8 mouse cellular contexts compared by ENCODE assay signal in the genomic region with DNA sequence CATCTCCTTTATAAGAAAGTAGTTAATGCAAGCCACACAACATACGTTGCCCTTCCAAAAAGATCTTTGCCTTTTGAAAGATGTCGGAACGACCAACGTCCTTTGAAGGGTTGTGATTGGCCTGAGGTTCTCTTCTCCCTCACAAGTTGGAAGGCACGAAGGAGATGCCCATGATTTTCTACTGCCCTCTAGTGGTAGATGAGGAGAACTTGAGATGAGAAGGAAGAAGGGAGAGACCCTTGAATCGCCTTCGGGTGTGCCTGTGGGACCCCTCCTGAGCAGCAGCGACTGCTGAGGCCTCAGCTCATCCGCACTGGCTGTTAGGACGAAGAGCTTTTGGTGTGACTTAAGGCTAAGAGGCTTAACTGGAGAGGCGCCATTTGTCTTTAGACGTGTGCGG. TPM values are rescaled to one million over a fixed set of nuclear protein-coding genes. Genes with fewer than 3 reads are reported as not detected.
DNase-seq lines count a peak whose midpoint lies in the region; ATAC-seq and TF ChIP-seq lines count a peak whose summit lies in the region.

No protein-coding gene starts in this region.

- H3K4me3 ChIP-seq in MEL (ENCODE audit: control insufficient read depth in 1 of 2, insufficient read depth in 1 of 2, low read depth in 2 of 2, low read length in 2 of 2) = peak overlapping the region; percentile 59 to 73
- no peak overlapping the region for H3K4me3 ChIP-seq in embryonic facial prominence, embryonic 11.5 days (ENCODE audit: low read depth, low read length)
- peak overlapping the region; percentile 29 for H3K4me3 ChIP-seq in liver, embryonic 11.5 days (ENCODE audit: low read depth, low read length)

- no peaks in the 10 kb centered on the region; a peak in 1 of 4 replicates for H3K4me1 ChIP-seq in MEL (ENCODE audit: control insufficient read depth in 1 of 2, insufficient read depth in 2 of 2, low read length in 2 of 2)
- no peaks in the 10 kb centered on the region for H3K4me1 ChIP-seq in embryonic facial prominence, embryonic 11.5 days (ENCODE audit: control insufficient read depth, insufficient read depth, low read length)
- H3K4me1 ChIP-seq in liver, embryonic 11.5 days (replicated peaks; ENCODE audit: control insufficient read depth, insufficient read depth, low read length) = peaks cover 4% of the 10 kb centered on the region; the same call in 1 of the 2 replicates

- TF ChIP-seq RAD21 in MEL (IDR thresholded peaks at IDR 0.05; ENCODE audit: low read depth, low read length) = peak; percentile 88

- peak; percentile 48 for DNase-seq in kidney, adult 9 months
- DNase-seq in kidney, adult 8-10 months = no peak
- peak; percentile 95 for DNase-seq in MEL (ENCODE audit: low read depth, low spot score)
- DNase-seq in embryonic facial prominence, embryonic 11.5 days (ENCODE audit: low spot score) = peak; percentile 85
- peak; percentile 21 to 34 for DNase-seq in heart, postnatal 14 days
- DNase-seq in liver, embryonic 11.5 days (ENCODE audit: low spot score) = no peak
- DNase-seq in naive thymus-derived CD4-positive, alpha-beta T cell, adult 2 months (ENCODE audit: low read depth) = peak; percentile 73
- no peak for DNase-seq in right cerebral cortex, postnatal 25 days

- H3K27me3 ChIP-seq in MEL (ENCODE audit: control insufficient read depth in 1 of 2, insufficient read depth in 2 of 2, low read length in 2 of 2) = no peaks in the 10 kb centered on the region
- H3K27me3 ChIP-seq in embryonic facial prominence, embryonic 11.5 days (ENCODE audit: control insufficient read depth, insufficient read depth, low read length) = no peaks in the 10 kb centered on the region
- H3K27me3 ChIP-seq in liver, embryonic 11.5 days (replicated peaks; ENCODE audit: control insufficient read depth, insufficient read depth, low read length) = no peaks in the 10 kb centered on the region

- H3K27ac ChIP-seq in MEL (ENCODE audit: control insufficient read depth, low read depth, low read length) = peak overlapping the region; percentile 69
- H3K27ac ChIP-seq in embryonic facial prominence, embryonic 11.5 days (replicated peaks; ENCODE audit: low read depth, low read length) = no peak overlapping the region
- H3K27ac ChIP-seq in liver, embryonic 11.5 days (ENCODE audit: low read depth, low read length) = no peak overlapping the region

- intact Hi-C loops in heart, postnatal 14 days (cut with DNase I) = no loop called here

- H3K9ac ChIP-seq in MEL (ENCODE audit: control insufficient read depth, low read depth, low read length, poor library complexity, severe bottlenecking) = peak overlapping the region; percentile 66
- 0 out of 2 replicates have a peak overlapping the region, but pooled peaks have one; percentile 4 for H3K9ac ChIP-seq in embryonic facial prominence, embryonic 11.5 days (replicated peaks; ENCODE audit: low read length)
- peak overlapping the region; percentile 41; the same call in 1 of the 2 replicates for H3K9ac ChIP-seq in liver, embryonic 11.5 days (ENCODE audit: low read depth, low read length)

- H3K79me2 ChIP-seq in MEL (ENCODE audit: control insufficient read depth, insufficient read depth, low read length, poor library complexity) = no peaks in the 10 kb centered on the region; the same call in 1 of the 2 replicates

- TF ChIP-seq EP300 in MEL (IDR thresholded peaks at IDR 0.05; ENCODE audit: low read depth in 1 of 2, low read length in 2 of 2) = no peak

- peak; percentile 61 to 98 (median 93) for TF ChIP-seq CTCF in MEL (IDR thresholded peaks at IDR 0.05 in 2 of 3, conservative IDR thresholded peaks at IDR 0.05 in 1 of 3; ENCODE audit: control insufficient read depth in 1 of 3, insufficient read depth in 1 of 3, low read depth in 2 of 3, low read length in 3 of 3, poor library complexity in 1 of 3, severe bottlenecking in 1 of 3)

- peak; percentile 45; the same call in 1 of the 2 replicates for ATAC-seq in embryonic facial prominence, embryonic 11.5 days (replicated peaks; ENCODE audit: insufficient number of reproducible peaks, low FRiP score, low TSS enrichment, low read depth)
- ATAC-seq in liver, embryonic 11.5 days (replicated peaks; ENCODE audit: low FRiP score) = 0 out of 2 replicates have a peak, but pooled peaks have one; percentile 34

- TF ChIP-seq POLR2A in MEL (IDR thresholded peaks at IDR 0.05; ENCODE audit: control insufficient read depth in 1 of 2, insufficient read depth in 1 of 2, low read depth in 1 of 2, low read length in 2 of 2, poor library complexity in 1 of 2) = no peak

- WGBS in embryonic facial prominence, embryonic 11.5 days = 8% methylated on average over 13 of the region's 13 CpGs
- 7% methylated on average over 13 of the region's 13 CpGs for WGBS in liver, embryonic 11.5 days

- peak overlapping the region; percentile 36 for H3K4me2 ChIP-seq in embryonic facial prominence, embryonic 11.5 days (ENCODE audit: low read depth, low read length)
- H3K4me2 ChIP-seq in liver, embryonic 11.5 days = peak overlapping the region; percentile 67

- peaks cover 0 to 3% of the 10 kb centered on the region in 2 experiments; a peak in 2 of 4 replicates for H3K36me3 ChIP-seq in MEL (ENCODE audit: control insufficient read depth in 1 of 2, insufficient read depth in 2 of 2, low read length in 2 of 2)
- no peaks in the 10 kb centered on the region for H3K36me3 ChIP-seq in embryonic facial prominence, embryonic 11.5 days (replicated peaks; ENCODE audit: control insufficient read depth, insufficient read depth, low read depth, low read length)
- no peaks in the 10 kb centered on the region for H3K36me3 ChIP-seq in liver, embryonic 11.5 days (ENCODE audit: control insufficient read depth, insufficient read depth, low read length)

- no peaks in the 10 kb centered on the region for H3K9me3 ChIP-seq in MEL (replicated peaks; ENCODE audit: insufficient read depth, low read length)
- H3K9me3 ChIP-seq in embryonic facial prominence, embryonic 11.5 days (replicated peaks; ENCODE audit: control insufficient read depth, low read length) = no peaks in the 10 kb centered on the region
- H3K9me3 ChIP-seq in liver, embryonic 11.5 days (ENCODE audit: control insufficient read depth, low read length) = no peaks in the 10 kb centered on the region

TF ChIP-seq in MEL, 35 proteins besides CTCF, POLR2A, EP300 and RAD21:
- TF ChIP-seq TAL1 (IDR thresholded peaks at IDR 0.05; ENCODE audit: low read length) (no peak), GATA1 (IDR thresholded peaks at IDR 0.05; ENCODE audit: low read depth, low read length) (no peak), SMC3 (IDR thresholded peaks at IDR 0.05; ENCODE audit: low read depth, low read length) (peak; percentile 74), SIN3A (IDR thresholded peaks at IDR 0.05; ENCODE audit: low read length) (peak; percentile 54), ZC3H11A (IDR thresholded peaks at IDR 0.05; ENCODE audit: low read depth, low read length) (peak; percentile 37), POLR2AphosphoS5 (IDR thresholded peaks at IDR 0.05; ENCODE audit: borderline replicate concordance, low read depth, low read length) (no peak), MAX (IDR thresholded peaks at IDR 0.05; ENCODE audit: low read length) (peak; percentile 57; the same call in 1 of the 2 replicates), JUND (IDR thresholded peaks at IDR 0.05; ENCODE audit: low read depth, low read length) (no peak), ELF1 (IDR thresholded peaks at IDR 0.05; ENCODE audit: low read depth, low read length) (no peak), BHLHE40 (IDR thresholded peaks at IDR 0.05; ENCODE audit: borderline replicate concordance, low read depth, low read length) (no peak), USF2 (IDR thresholded peaks at IDR 0.05; ENCODE audit: borderline replicate concordance in 1 of 2, insufficient read depth in 1 of 2, low read depth in 1 of 2, low read length in 2 of 2) (no peak), UBTF (IDR thresholded peaks at IDR 0.05; ENCODE audit: borderline replicate concordance, insufficient read depth, low read depth, low read length) (no peak), MYC (IDR thresholded peaks at IDR 0.05; ENCODE audit: low read depth, low read length) (no peak), RCOR1 (IDR thresholded peaks at IDR 0.05; ENCODE audit: low read depth, low read length) (no peak)

RNA-seq across cellular contexts. Expression of a gene that starts 10.4 kb away (rescaled TPM):
- total RNA-seq in MEL (2012; rRNA removed) = not detected in 2 replicates
- under 1 TPM in 1 of 2 experiments, not detected in 1; 0.03 TPM for polyA plus RNA-seq in MEL (2012; ENCODE audit: insufficient read depth in 1 of 2, insufficient read length in 2 of 2, low read depth in 1 of 2, low replicate concordance in 2 of 2, missing spikeins in 1 of 2)
- polyA plus RNA-seq in embryonic facial prominence, embryonic 11.5 days (2014; fragmentation: Nextera tagmentation; extraction: Ambion mirVana) = 2.9 and 3.2 TPM in 2 replicates
- total RNA-seq in heart, postnatal 14 days (2021) = 1 to 10 TPM in 1 of 2 experiments, under 1 TPM in 1; 0.69 to 1.0 TPM
- polyA plus RNA-seq in liver, embryonic 11.5 days (2014; fragmentation: Nextera tagmentation; extraction: Ambion mirVana) = 4.5 and 4.6 TPM in 2 replicates

RNA-seq across cellular contexts. Expression of a gene that starts 10.7 kb away (rescaled TPM):
- total RNA-seq in MEL (2012; rRNA removed) = not detected in 2 replicates
- not detected for polyA plus RNA-seq in MEL (2012; ENCODE audit: insufficient read depth in 1 of 2, insufficient read length in 2 of 2, low read depth in 1 of 2, low replicate concordance in 2 of 2, missing spikeins in 1 of 2)
- not detected in 2 replicates for polyA plus RNA-seq in embryonic facial prominence, embryonic 11.5 days (2014; fragmentation: Nextera tagmentation; extraction: Ambion mirVana)
- total RNA-seq in heart, postnatal 14 days (2021) = not detected
- polyA plus RNA-seq in liver, embryonic 11.5 days (2014; fragmentation: Nextera tagmentation; extraction: Ambion mirVana) = not detected in 2 replicates

RNA-seq across cellular contexts. Expression of a gene that starts 24.2 kb away (rescaled TPM):
- total RNA-seq in MEL (2012; rRNA removed) = not detected in 2 replicates
- under 1 TPM in 1 of 2 experiments, not detected in 1; 0.06 TPM for polyA plus RNA-seq in MEL (2012; ENCODE audit: insufficient read depth in 1 of 2, insufficient read length in 2 of 2, low read depth in 1 of 2, low replicate concordance in 2 of 2, missing spikeins in 1 of 2)
- polyA plus RNA-seq in embryonic facial prominence, embryonic 11.5 days (2014; fragmentation: Nextera tagmentation; extraction: Ambion mirVana) = not detected in 2 replicates
- not detected for total RNA-seq in heart, postnatal 14 days (2021)
- polyA plus RNA-seq in liver, embryonic 11.5 days (2014; fragmentation: Nextera tagmentation; extraction: Ambion mirVana) = not detected in 2 replicates

RNA-seq across cellular contexts. Expression of a gene that starts 30.1 kb away (rescaled TPM):
- 8.5 and 11.1 TPM in 2 replicates for total RNA-seq in MEL (2012; rRNA removed)
- polyA plus RNA-seq in MEL (2012; ENCODE audit: insufficient read depth in 1 of 2, insufficient read length in 2 of 2, low read depth in 1 of 2, low replicate concordance in 2 of 2, missing spikeins in 1 of 2) = 10 to 100 TPM in 1 of 2 experiments, not detected in 1; 11.2 TPM
- 1.3 and 1.7 TPM in 2 replicates for polyA plus RNA-seq in embryonic facial prominence, embryonic 11.5 days (2014; fragmentation: Nextera tagmentation; extraction: Ambion mirVana)
- 1 to 10 TPM; 4.1 to 5.2 TPM for total RNA-seq in heart, postnatal 14 days (2021)
- polyA plus RNA-seq in liver, embryonic 11.5 days (2014; fragmentation: Nextera tagmentation; extraction: Ambion mirVana) = 1.2 and 1.5 TPM in 2 replicates

Comparison
In these comparisons a context has a peak if more than half of its experiments do, and no peak if none do; other contexts are left out.
1. DNase-seq: peak in kidney, adult 9 months (single experiment), MEL (single experiment), embryonic facial prominence, embryonic 11.5 days (single experiment), heart, postnatal 14 days (2 of 2) and naive thymus-derived CD4-positive, alpha-beta T cell, adult 2 months (single experiment); none in kidney, adult 8-10 months (0 of 2), liver, embryonic 11.5 days (single experiment) and right cerebral cortex, postnatal 25 days (single experiment).
2. H3K9ac ChIP-seq: peak in every context shown above with its lines; median percentile 66 in MEL; 41 in liver, embryonic 11.5 days; 4 in embryonic facial prominence, embryonic 11.5 days.